Mouse (Mus musculus): ENCODE results near the gene Evi2.

- TF ChIP-seq CTCF (IDR thresholded peaks at IDR 0.05; ENCODE audit: low read depth, low read length) (no peak), EP300 (IDR thresholded peaks at IDR 0.05; ENCODE audit: insufficient read depth, low read depth, low read length) (no peak), POLR2A (IDR thresholded peaks at IDR 0.05; ENCODE audit: insufficient read depth, low read length) (no peak)
Observed at GRCm38 (mm10) chr11:79533950-79534690, 3.7 kb upstream of the Evi2 start.

Data from ES-Bruce4 (cell line).